Comparison of ENCODE assay signal across 13 mouse cellular contexts in genomic region chr7:110248677-110249076, GRCm38 (mm10).
"Had no signal": no experiment of that assay in that cellular context is flagged by ENCODE, and none has a peak within 500 bp of the region (broad histone marks: within the 10 kb centered on the region; RNA-seq: fewer than 3 reads in every experiment).

No protein-coding gene starts in this region.

- H3K27me3 ChIP-seq: limb, embryonic 15.5 days; liver, embryonic 12.5 days; neural tube, embryonic 15.5 days had no signal

- H3K4me3 ChIP-seq: layer of hippocampus, adult 2 months; limb, embryonic 15.5 days; liver, embryonic 12.5 days; myocyte; neural tube, embryonic 15.5 days had no signal

- H3K4me2 ChIP-seq: limb, embryonic 15.5 days; liver, embryonic 12.5 days; lung, embryonic 14.5 days; neural tube, embryonic 15.5 days had no signal

- H3K27ac ChIP-seq: layer of hippocampus, adult 2 months; limb, embryonic 15.5 days; liver, embryonic 12.5 days; neural tube, embryonic 15.5 days had no signal

- ATAC-seq: liver, embryonic 12.5 days had no signal

- H3K9ac ChIP-seq: limb, embryonic 15.5 days; liver, embryonic 12.5 days; lung, embryonic 14.5 days; neural tube, embryonic 15.5 days had no signal

- H3K36me3 ChIP-seq: neural tube, embryonic 15.5 days had no signal

- DNase-seq: kidney, adult 18-20 months; kidney, postnatal 4 days; left cerebral cortex, postnatal 4 days; lung, embryonic 14.5 days; midbrain, embryonic 14.5 days; right cerebral cortex, adult 18-20 months; right cerebral cortex, postnatal 25 days; thymus, postnatal 14 days had no signal

- H3K4me1 ChIP-seq: neural tube, embryonic 15.5 days had no signal

- H3K9me3 ChIP-seq: limb, embryonic 15.5 days; liver, embryonic 12.5 days; neural tube, embryonic 15.5 days had no signal
